Mouse (Mus musculus) brain, embryonic 18.5 days (tissue): ENCODE results near the gene Bcl2.
"Not testable (repeated sequence)": the region's sequence is repeated elsewhere in the genome, so short reads cannot be mapped to it uniquely, and the experiment has no call there.

Experiments
- DNase-seq: peaks from one replicate; pipeline ENCODE4 v3.0.0-alpha.2; 2012; ENCODE audit warnings: low read depth, low spot score

Bcl2 gene

DNA sequence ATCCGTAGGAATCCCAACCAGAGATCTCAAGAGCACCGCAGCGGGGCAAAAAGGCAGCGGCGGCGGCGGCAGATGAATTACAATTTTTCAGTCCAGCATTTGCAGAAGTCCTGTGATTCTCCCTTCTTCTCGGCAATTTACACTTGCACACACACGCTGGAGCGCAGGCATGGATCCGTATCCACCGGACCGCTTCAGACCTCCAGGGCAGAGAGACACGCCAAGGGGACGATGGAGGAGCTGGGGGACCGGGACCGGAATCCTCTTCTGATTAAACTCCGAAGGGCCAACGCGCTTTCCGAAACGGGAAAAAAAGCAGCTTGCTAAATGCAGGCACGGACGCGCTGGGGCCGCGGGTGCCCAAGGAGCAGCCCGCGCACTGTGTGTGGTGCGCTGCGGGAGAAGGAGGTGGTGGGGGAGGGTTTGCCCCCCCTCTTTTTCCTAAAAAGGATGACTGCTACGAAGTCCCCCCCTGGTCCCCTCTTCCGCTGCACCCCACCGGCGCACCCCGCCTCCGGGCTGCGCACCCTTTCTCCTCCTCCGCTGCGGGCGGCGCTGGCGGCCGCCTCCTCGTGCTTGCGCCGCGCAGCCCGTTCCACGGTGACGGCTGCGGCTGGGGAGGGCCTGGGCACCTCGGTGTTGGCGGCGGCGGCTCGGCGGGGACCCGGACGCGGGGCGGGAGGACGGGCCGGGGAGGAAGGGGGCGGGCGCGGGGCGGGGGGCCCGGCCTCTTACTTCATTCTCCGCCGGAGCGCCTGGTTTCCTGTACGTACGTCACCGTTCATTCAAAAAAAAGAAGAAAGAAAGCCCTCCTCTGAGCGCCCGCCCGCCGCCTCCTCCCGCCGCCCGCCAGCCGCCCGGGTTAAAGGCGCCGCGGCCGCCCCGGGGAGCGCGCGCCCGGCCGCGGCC is at the start of gene Bcl2:
Bcl2 (minus strand) TSS at position 654 of the 909 bp plus-strand sequence.
- no peak for DNase-seq

DNA sequence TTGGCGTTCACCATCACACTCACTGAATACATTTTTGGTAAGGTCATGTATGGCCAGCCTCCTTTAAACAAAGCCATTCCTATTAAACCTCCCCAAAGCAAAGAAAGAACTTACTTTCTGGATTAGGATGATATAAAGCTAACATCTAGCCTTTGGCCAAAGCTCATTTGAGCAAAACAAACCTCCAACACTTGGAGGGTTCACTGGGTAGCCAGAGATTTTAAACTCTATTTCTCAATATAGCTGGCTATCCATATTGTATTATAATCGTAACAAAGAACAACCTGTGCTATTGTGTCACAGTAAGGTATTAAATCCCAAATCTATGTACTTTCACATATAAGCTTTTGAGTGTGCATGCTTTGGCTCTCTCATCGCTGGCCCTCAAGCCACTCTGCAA is 46.7 kb upstream of the Bcl2 start:
- no peak for DNase-seq

DNA sequence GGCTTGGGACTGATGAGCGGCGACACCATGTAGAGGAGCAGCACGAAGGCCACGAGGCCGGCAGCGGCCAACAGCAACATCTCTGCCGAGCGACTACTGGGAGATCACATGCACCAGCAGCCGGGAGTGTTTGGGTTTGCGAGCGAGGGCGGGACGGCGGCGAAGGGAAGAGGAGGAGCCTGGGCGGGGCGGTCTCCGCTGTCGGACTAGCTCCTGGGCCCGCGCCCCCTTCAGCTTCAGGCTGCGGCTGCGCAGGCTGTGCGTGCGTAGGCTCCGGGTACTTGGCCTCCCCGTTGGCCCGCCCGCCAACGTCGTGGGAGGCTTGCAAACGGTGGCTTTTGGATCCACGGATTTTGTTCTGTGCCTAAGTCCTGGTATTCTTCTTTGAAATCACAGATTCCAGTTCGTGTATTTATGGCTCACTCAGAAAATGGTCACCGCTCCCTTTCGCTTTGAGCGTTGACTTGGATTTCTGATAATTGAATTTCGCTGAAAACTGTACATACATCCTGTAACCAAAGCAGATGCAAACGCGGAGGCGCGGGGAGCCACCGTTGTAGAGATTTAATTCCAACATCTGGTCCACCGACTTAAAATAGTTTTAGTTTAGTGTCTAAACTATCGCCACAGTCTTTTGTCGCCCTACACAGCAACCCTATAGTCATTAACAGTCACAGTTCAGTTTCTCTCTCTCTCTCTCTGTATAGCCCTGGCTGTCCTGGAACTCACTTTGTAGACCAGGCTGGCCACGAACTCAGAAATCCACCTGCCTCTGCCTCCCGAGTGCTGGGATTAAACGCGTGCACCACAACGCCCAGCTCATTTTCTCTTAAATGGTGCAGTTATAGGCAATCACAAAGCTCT is 45.7 kb upstream of the Bcl2 start, which contains the start of gene Kdsr:
Kdsr (minus strand) TSS at position 156 of the 864 bp plus-strand sequence.
- DNase-seq, result peak; percentile 96

DNA sequence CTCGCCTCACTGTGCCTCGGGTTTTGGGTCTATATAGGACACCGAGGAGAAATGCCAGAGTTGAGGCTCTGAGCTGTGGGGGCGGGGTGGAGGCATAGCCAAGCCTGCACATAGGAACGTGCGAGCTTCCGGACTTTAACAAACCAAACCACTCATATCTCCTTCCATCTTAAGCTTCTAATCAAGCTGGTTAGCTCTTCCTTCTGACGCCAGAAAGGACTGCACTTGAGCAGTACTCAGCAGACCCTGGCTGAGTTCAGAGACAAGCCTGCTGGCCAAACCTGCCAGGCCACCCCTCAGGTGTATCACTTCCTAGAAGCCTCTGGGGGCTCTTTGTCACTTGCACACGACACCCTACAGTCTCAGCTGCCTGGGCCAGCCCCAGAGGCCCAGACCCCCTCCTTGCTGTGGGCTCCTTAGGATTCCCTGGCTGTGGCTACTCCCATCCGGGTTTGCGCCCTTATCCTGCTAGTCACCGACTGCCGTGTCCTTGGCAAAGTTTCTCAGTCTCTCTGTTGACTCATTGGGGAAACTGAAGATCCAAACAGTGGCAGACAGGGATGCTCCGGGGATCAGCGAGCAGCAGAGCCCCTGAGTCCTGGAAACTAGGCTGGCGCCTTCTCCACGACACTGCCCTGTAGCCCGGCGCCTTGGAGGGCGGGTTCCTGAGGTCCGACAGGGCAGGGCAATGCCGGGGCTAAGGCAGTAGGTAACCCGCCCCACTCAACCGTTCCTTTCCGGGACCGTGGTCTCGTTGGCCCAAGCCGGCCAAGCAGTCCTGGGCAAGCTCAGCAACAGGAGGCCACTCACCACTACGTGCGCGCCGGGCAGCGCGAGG is 44.9 kb upstream of the Bcl2 start:
- DNase-seq, result no peak

DNA sequence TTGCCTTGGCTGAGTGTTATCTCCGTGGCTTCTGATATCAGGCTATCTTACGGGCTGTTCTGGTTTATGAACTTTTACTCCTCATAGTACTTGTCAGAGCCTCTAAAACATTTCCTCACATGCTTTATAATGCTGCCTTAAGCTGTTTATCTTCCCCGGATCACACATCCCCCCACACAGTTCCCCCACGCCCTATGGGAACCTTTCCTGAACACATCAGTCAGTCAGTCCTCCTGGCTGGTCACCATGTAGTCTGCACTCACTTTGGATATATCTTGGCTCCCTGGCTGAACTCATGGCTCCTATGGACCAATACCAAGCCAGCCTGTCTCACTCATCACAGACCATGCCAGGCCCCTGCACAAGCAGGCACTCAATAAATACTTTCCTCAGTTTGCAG is 42.6 kb upstream of the Bcl2 start:
- no peak for DNase-seq

DNA sequence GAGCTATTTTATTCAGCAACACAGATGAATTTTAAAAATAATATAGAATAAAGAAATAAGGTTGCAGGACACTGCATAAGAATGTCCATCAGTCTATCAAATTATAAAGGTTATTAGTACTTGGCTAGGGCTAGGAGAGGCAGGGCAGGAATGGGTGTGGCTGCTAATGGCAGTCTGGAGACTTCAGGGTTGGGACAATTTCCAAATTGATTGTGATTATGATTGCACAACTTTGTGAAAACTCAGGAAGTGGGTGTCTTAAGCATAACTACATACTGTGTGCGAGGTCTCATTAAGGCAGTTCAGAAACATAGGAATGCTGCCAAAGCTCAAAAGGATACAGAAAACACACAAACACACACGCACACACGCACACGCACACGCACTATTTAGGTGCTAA is 37.9 kb upstream of the Bcl2 start:
- no peak for DNase-seq

DNA sequence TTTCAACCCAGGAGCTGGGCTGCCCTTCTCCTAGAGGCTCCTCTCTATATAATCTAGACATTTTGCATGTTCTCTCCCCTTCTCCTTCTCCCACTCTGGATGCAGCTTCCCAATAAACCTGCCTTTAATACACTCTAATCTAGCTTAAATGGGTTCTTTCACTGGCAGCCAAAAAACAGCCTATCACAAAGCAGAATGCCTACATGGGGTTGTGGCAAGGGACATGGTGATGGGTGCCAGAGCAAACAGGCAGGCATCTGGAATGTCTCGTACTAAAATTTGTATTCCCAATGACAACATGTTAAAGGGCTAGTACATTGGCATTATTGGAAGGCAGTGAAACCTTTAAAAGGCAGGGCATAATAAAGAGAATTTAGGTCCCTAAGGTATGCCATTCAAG is 36.6 kb upstream of the Bcl2 start:
- no peak for DNase-seq

DNA sequence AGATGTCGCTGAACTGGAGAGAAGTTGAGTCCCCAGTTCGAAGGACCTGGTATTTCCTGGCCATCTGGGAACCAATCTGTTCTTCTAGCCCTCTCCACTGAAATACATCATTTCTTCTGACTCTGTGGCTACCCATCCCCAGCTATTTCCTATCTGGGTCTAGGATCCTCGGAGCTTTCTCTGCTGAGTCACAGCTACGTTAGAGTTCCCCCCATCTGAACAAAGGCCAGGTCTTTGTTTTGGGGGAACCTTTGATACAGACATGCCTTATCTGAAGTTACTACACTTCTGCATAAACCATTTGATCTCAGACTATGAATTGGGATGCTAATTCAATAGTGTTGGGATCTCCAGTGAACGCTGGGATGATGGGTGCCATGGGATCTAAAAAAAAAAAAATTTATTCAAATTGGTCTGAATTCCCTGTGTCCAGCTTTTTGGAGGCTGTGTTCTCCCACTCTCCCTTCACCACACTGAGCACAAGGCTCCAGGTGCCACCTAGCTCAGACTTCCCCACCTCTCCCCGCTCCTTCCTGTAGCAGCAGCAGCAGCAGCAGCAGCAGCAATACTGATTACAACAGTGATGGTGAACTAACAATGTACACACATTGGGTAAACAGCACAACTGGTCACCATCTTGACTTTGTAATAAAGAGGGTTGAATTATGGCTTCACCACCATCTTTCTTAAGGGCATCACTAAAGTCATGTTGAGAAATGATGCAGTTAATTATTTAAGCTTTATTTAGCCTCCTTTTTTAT is 34.7 kb upstream of the Bcl2 start:
- DNase-seq, result no peak

DNA sequence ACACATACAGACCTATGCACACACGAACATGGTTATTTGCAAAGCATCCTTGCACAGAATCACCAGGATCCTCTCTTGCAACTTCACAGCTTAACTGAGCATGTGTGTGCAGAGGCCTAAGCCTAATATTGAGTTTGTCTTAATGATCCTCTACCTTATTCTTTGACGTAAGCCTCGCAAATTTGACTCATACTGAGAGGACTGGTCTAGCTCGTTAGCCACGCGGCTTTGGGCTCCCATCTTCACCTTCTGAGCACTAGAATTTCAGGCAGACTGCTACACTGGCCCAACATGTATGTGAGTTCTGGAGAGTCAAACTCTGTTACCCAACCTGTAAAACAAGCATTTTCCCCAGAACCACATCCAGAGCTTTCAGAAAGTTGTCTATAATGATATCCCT is 28.9 kb upstream of the Bcl2 start:
- no peak for DNase-seq

DNA sequence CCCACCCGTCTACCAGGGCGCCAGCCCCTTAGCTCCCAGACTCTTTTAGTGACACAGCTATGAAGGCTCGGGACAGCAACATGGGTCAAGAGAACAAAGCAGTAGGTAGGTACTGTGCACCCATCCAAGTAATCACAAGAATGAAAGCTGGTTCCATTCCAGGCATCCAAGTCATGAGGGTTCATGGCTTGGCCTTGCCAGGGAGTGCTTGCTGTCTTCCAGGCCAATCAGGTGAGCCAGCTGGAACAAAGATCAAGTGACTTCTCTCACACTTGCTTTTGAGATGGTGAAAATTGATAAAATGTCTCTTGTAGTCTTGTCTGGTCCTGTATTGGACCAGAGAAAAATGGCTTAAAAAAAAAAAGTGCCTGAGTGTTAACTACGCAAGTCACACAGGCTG is 26.7 kb upstream of the Bcl2 start:
- DNase-seq, result no peak

DNA sequence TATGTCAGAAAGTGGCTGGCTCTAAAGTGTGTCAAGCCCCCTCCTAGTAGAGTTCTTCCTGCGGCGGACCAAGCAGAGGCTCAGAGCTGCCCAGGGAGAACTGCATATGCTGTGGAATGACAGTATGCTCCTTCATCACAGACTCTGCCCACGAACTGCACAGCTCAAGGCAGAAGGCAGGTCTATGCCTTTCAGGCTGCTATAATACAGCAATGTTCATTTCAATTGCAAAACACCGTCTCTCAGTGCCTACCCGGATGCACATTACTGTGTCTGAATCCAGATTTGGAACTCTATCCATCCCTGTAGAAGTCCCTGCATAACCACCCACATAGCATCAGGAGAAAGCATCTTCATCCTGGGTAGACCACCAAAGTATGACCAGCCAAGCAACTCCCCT is 25.7 kb upstream of the Bcl2 start:
- no peak for DNase-seq

DNA sequence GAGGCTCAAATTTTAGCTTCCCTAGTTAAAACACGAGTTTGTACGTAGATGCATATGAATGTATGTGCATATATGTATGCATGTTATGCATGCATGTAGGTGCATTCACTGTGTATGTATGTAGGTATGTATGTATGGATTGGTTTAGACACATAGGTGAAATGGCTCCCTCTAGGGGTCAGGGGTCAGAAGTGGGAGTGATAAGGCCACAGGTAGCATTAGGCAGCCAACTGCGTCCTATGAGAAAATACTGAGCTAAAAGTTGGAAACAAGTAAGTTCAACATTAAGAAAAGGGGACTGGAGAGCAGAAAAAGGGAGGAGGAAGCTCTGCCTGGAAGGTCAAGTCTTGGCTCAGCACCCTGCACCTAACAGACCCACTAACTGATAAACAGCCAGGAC is 24.0 kb upstream of the Bcl2 start:
- no peak for DNase-seq

DNA sequence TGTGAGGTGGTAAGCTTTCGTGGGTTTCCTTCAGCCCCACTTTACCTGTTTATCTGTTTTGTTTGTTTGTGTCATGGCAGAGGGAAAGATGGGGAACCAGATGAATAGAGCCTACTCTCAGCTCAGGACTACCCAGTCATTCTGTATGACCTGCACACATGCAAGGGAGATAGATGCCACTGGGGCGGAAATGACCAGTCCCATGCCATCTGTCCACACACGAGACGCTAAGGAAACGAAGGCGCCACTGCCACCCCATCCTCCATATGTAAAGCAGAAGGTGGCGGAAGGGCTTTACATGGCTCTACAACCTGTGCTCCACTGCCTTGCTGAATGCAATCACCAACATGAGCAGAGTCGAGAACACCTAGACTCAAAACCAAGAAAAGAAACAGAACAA is 22.1 kb upstream of the Bcl2 start:
- DNase-seq, result no peak

DNA sequence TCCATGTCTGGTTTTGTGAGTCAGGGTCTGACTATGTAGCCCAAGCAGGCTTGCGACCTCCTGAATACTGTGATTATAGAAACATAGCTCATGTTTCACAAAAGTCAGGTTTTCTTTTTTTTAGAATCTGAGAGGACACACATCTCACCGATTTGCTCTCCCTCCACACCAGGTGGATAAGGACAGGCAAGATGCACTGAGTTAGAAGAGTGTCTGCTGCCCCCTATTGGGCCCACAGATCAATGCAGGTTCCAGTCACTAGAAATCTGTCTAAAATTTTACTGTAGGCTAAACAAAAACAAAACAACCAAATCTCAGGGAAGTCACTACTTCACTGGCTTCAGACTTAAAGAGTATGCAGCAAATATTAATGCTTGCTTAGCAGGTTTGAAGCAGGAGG is 21.5 kb upstream of the Bcl2 start:
- no peak for DNase-seq

DNA sequence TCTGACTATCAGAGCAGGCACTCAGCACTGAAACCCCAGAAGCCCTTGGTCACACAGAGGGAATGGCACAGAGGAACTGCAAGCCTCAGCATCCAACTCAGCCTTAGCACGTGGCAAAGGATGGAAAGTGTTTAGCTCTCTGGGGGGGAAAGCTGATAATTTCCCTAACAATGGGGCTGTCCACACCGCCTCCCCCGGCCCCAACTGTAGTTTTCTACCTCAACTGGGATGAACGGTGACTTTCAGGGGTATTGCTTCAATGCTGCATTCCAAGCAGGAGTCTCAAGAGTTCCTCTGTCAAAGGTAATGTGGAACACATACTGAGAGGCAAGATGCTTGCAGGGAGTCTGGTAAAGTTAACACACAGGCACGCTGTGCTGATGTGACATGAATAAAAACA is 8.0 kb upstream of the Bcl2 start:
- DNase-seq, result no peak

DNA sequence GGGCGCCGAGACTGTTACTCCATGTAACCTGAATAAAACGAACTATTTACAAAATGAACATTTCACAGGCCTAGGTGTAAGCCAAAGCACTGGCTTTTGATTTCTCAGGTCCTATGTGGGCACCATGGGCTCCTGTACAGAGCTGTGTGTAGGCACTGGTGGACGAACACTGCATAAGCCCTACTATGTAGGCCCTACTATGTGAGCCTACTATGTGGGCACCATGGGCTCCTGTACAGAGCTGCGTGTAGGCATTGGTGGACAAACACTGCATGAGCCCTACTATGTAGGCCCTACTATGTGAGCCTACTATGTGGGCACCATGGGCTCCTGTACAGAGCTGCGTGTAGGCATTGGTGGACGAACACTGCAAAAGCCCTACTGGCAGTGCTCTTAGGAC is 3.7 kb upstream of the Bcl2 start:
- not testable (repeated sequence) for DNase-seq

DNA sequence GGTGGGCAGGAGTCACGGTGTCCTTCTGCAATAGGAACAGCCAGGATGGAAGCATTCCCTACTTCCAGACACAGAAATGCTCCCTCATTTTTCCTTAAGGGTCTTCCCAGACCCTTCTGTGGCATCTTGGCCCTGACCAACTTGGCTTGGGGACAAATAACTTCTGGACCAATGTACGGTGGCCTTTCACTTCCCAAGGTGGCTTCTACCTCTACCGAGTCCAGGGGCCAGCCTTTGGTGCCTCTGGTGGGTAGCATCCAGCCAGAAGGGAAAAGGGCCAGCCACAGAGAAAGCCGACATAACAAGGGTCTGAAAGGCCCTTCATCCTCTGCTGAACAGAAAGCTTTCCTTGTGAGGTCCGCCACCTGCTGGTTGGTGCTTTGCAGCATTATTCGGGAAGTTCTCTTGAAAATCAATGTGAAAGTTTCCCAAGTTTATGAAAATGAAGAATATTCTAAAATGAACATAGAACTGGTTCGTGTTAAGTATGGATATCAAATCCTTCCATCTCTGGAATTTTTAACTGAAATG is 3.1 kb upstream of the Bcl2 start:
- no peak for DNase-seq

DNA sequence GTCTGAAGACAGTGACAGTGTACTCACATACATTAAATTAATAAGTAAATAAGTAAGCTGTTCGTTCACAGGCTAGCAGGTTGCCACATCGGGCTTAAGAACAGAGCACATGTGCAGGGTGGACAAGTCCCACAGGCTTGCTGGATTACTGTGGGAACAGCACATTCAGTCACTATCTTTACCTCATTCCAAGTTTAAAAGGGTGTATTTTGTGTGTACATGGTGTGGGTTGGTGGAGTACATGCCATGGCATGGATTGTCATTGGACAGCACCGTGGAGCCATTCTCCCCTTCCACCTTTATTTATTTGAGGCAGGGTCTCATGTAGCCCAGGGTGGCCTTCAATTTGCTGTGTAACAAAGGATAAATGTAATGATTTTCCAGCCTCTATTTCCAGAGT is 2.1 kb upstream of the Bcl2 start:
- DNase-seq, result no peak

DNA sequence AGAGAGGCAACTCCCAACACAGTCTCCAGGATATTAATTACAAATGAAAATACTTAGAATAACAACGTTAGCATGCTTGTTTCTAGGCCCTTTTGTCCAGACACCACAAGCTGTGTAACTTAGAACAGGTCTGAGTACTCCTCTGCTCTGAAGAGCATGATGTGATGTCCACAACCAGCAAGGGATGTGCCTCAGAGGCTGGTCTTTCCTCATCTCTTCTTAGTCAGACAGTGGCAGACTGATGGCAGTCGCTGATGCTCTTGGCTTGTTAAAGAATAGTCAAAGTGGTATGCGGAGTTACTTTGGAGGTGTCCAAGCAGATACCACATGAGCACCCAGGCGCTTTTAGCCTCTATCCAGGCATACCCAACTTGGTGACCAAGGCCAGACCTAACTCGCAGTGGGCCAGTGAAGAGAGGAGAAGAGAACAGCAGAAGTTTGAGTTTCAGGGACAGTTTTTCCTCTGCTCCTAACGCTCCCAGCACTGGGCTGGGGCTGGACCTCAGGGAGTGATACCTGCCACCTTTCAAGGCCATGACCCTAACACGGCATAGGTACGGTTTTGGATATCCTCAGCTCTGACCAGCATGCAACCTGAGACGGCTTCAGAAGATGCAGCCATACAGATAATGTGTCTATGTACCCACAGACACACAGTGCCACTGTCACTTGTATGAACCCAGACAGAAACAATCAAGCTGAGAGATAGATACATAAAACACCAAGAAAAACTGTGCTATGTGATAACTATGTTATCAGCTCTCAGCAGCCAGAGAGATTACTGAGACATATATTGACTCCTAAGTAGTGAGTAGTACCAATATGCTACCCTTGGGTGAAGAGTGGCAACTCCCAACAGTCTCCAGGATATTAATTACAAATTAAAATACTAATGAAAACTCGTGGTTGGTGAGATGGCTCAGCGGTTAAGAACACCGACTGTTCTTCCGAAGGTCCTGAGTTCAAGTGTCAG is 1.3 kb upstream of the Bcl2 start:
- no peak for DNase-seq
